Mouse (Mus musculus): ENCODE results near the gene Elof1. TPM values are rescaled to one million over a fixed set of nuclear protein-coding genes. Genes with fewer than 3 reads are reported as not detected.

The Elof1 gene
- total RNA-seq (2023) = 30.4 TPM

GRCm38 (mm10) chr9:22116740-22117426 lies at the start of gene Elof1:
Gene Elof1, minus strand, starts transcription at chr9:22117172.

GRCm38 (mm10) chr9:22156497-22157245 lies 39.7 kb upstream of the Elof1 start, which contains the start of gene Pigyl:
Gene Pigyl, plus strand, starts transcription at chr9:22156846.

GRCm38 (mm10) chr9:22135644-22136390 lies 18.8 kb upstream of the Elof1 start, which contains the start of gene Acp5:
Gene Acp5, minus strand, starts transcription at chr9:22135711.

GRCm38 (mm10) chr9:22098993-22099696 lies 17.8 kb downstream of the Elof1 start, which contains the start of gene Cnn1:
Gene Cnn1, plus strand, starts transcription at chr9:22099216.

GRCm38 (mm10) chr9:22085022-22085834 lies 31.7 kb downstream of the Elof1 start, which contains the start of gene Ecsit:
Gene Ecsit, minus strand, starts transcription at chr9:22085438.

GRCm38 (mm10) chr9:22070791-22071573 lies 46.0 kb downstream of the Elof1 start, which contains the start of the genes Gm49318 and Zfp653:
Gene Gm49318, minus strand, starts transcription at chr9:22071259.
Gene Zfp653, minus strand, starts transcription at chr9:22071376.

Other genes with a start within 250 kb of the Elof1 start
- gene Rab3d, start 199.0 kb downstream of the Elof1 start, total RNA-seq (2023) = 6.6 TPM
- gene Ccdc159, start 189.7 kb downstream of the Elof1 start, total RNA-seq (2023) = not detected
- not detected for gene Tmem205, start 189.6 kb downstream of the Elof1 start, total RNA-seq (2023)
- 0.56 TPM for gene Plppr2, start 180.1 kb downstream of the Elof1 start, total RNA-seq (2023)
- gene Swsap1, start 161.4 kb downstream of the Elof1 start, total RNA-seq (2023) = 7.1 TPM
- 0.38 TPM for gene Epor, start 153.7 kb downstream of the Elof1 start, total RNA-seq (2023)
- not detected for gene Rgl3, start 127.7 kb downstream of the Elof1 start, total RNA-seq (2023)
- gene Ccdc151, start 114.5 kb downstream of the Elof1 start, total RNA-seq (2023) = not detected
- gene Prkcsh, start 114.4 kb downstream of the Elof1 start, total RNA-seq (2023) = 72.4 TPM
- 0.15 TPM for gene Elavl3, start 65.1 kb downstream of the Elof1 start, total RNA-seq (2023)
- not detected for gene Gm49318, start 45.9 kb downstream of the Elof1 start, total RNA-seq (2023)
- 26.8 TPM for gene Zfp653, start 45.8 kb downstream of the Elof1 start, total RNA-seq (2023)
- 29.2 TPM for gene Ecsit, start 31.7 kb downstream of the Elof1 start, total RNA-seq (2023)
- gene Cnn1, start 18.0 kb downstream of the Elof1 start, total RNA-seq (2023) = not detected
- gene Acp5, start 18.5 kb upstream of the Elof1 start, total RNA-seq (2023) = 167 TPM
- gene Pigyl, start 39.7 kb upstream of the Elof1 start, total RNA-seq (2023) = 11.3 TPM
- not detected for gene Zfp872, start 70.9 kb upstream of the Elof1 start, total RNA-seq (2023)
- 33.8 TPM for gene Zfp809, start 108.5 kb upstream of the Elof1 start, total RNA-seq (2023)
- 3.0 TPM for gene Zfp599, start 142.7 kb upstream of the Elof1 start, total RNA-seq (2023)
- gene Zfp810, start 190.5 kb upstream of the Elof1 start, total RNA-seq (2023) = 13.1 TPM